Mouse (Mus musculus): Measurements from ENCODE around the gene Mtmr12.

DNA sequence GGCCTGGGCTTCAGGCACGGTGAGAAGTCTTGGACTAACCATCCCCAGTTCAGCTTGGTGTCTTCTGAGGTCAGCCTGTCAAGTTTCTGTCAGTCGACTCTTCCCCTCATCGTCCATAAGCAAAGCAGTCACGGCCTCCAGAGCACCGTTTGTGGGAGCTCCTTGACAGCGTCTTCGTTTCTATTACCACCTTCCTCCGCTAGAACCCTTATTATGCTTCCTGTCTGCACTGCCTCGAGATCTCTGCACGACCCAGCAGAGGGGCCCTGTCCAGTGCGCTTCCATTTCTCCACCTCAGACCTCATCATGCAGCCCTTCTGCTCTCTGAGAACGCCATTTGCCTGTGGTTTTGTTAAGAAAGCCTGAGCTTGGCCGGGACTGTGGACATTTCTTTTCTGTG lies 12.0 kb downstream of the Mtmr12 start:
- TF ChIP-seq EP300 (IDR thresholded peaks at IDR 0.05; ENCODE audit: low read depth) = no peak
- TF ChIP-seq CTCF (IDR thresholded peaks at IDR 0.05; ENCODE audit: low read depth) = no peak
